Mouse (Mus musculus): ENCODE data around the gene Sigmar1. TPM values are rescaled to one million over a fixed set of nuclear protein-coding genes. Genes with fewer than 3 reads are reported as not detected.

Gene Sigmar1
- polyA plus RNA-seq, 1 experiment from 2014 or later, result 49.9 TPM

GRCm38 (mm10) chr4:41715596-41715995 lies 40.4 kb downstream of the Sigmar1 start:
- WGBS, result 81% methylated on average over 5 of the region's 5 CpGs
- peaks cover 38% of the 10 kb centered on the region for H3K4me1 ChIP-seq (replicated peaks)
- no peaks in the 10 kb centered on the region for H3K27me3 ChIP-seq
- no peak overlapping the region for H3K27ac ChIP-seq
- no peak for ATAC-seq
- peaks cover 63% of the 10 kb centered on the region for H3K36me3 ChIP-seq
- no peak overlapping the region for H3K9ac ChIP-seq (replicated peaks)
- H3K4me2 ChIP-seq (replicated peaks), result no peak overlapping the region
- no peak overlapping the region for H3K4me3 ChIP-seq (replicated peaks)
- no peaks in the 10 kb centered on the region for H3K9me3 ChIP-seq

- no peak for ATAC-seq
- no peak overlapping the region for H3K27ac ChIP-seq
- no peak overlapping the region for H3K4me2 ChIP-seq (replicated peaks)
- no peaks in the 10 kb centered on the region for H3K27me3 ChIP-seq
- no peak overlapping the region for H3K9ac ChIP-seq (replicated peaks)
- no peaks in the 10 kb centered on the region for H3K9me3 ChIP-seq
- H3K4me3 ChIP-seq (replicated peaks), result no peak overlapping the region
- H3K36me3 ChIP-seq, result peaks cover 61% of the 10 kb centered on the region
- 81% methylated on average over 8 of the region's 8 CpGs for WGBS
- peaks cover 38% of the 10 kb centered on the region for H3K4me1 ChIP-seq (replicated peaks)
Observed at GRCm38 (mm10) chr4:41715082-41715481, 40.9 kb downstream of the Sigmar1 start.

GRCm38 (mm10) chr4:41714276-41714675 lies 41.7 kb downstream of the Sigmar1 start:
- Histone ChIP-seq H3K4me1 (replicated peaks) (peaks cover 38% of the 10 kb centered on the region), H3K4me3 (replicated peaks) (peak overlapping the region; percentile 85), H3K9ac (replicated peaks) (no peak overlapping the region), H3K4me2 (replicated peaks) (peak overlapping the region; percentile 87), H3K27me3 (no peaks in the 10 kb centered on the region), H3K36me3 (peaks cover 53% of the 10 kb centered on the region), H3K9me3 (no peaks in the 10 kb centered on the region), H3K27ac (no peak overlapping the region)
- ATAC-seq, result no peak
- WGBS, result 10% methylated on average over 8 of the region's 8 CpGs

- Histone ChIP-seq H3K4me2 (replicated peaks) (peak within 1 kb of the TSS; percentile 87), H3K27me3 (no peaks in the 10 kb centered on the region), H3K36me3 (peaks cover 44% of the 10 kb centered on the region), H3K9ac (replicated peaks) (peak within 1 kb of the TSS; percentile 94), H3K27ac (peak within 1 kb of the TSS; percentile 70), H3K4me1 (replicated peaks) (peaks cover 38% of the 10 kb centered on the region), H3K4me3 (replicated peaks) (peak within 1 kb of the TSS; percentile 85), H3K9me3 (no peaks in the 10 kb centered on the region)
- peak; percentile 73 for ATAC-seq
- under 1% methylated on average over 61 of the region's 61 CpGs for WGBS
Observed at GRCm38 (mm10) chr4:41713197-41714067, 42.5 kb downstream of the Sigmar1 start, which contains the start of gene Rpp25l. TSS of gene Rpp25l (minus strand) at chr4:41713534.

GRCm38 (mm10) chr4:41712421-41713196 lies 43.3 kb downstream of the Sigmar1 start:
- no peaks in the 10 kb centered on the region for H3K9me3 ChIP-seq
- peaks cover 45% of the 10 kb centered on the region for H3K4me1 ChIP-seq (replicated peaks)
- peak; percentile 18 for ATAC-seq
- H3K4me3 ChIP-seq (replicated peaks), result peak overlapping the region; percentile 85
- peaks cover 36% of the 10 kb centered on the region for H3K36me3 ChIP-seq
- H3K9ac ChIP-seq (replicated peaks), result peak overlapping the region; percentile 94
- WGBS, result 41% methylated on average over 31 of the region's 31 CpGs
- no peaks in the 10 kb centered on the region for H3K27me3 ChIP-seq
- H3K27ac ChIP-seq, result peak overlapping the region; percentile 70; the same call in 1 of the 2 replicates
- peak overlapping the region; percentile 87 for H3K4me2 ChIP-seq (replicated peaks)

GRCm38 (mm10) chr4:41711705-41712375 lies 44.1 kb downstream of the Sigmar1 start:
- Histone ChIP-seq H3K4me2 (replicated peaks) (peak overlapping the region; percentile 87), H3K4me1 (replicated peaks) (peaks cover 53% of the 10 kb centered on the region), H3K27me3 (no peaks in the 10 kb centered on the region), H3K9ac (replicated peaks) (peak overlapping the region; percentile 94), H3K27ac (no peak overlapping the region), H3K9me3 (no peaks in the 10 kb centered on the region), H3K4me3 (replicated peaks) (peak overlapping the region; percentile 85), H3K36me3 (peaks cover 28% of the 10 kb centered on the region)
- no peak for ATAC-seq
- WGBS, result 78% methylated on average over 16 of the region's 16 CpGs

GRCm38 (mm10) chr4:41710229-41710628 lies 45.7 kb downstream of the Sigmar1 start:
- no peak overlapping the region for H3K9ac ChIP-seq (replicated peaks)
- ATAC-seq, result no peak
- H3K27me3 ChIP-seq, result peaks cover 3% of the 10 kb centered on the region
- peaks cover 60% of the 10 kb centered on the region for H3K4me1 ChIP-seq (replicated peaks)
- peaks cover 14% of the 10 kb centered on the region; the same call in 1 of the 2 replicates for H3K36me3 ChIP-seq
- no peak overlapping the region for H3K27ac ChIP-seq
- no peak overlapping the region for H3K4me3 ChIP-seq (replicated peaks)
- WGBS, result 63% methylated on average over 4 of the region's 4 CpGs
- no peak overlapping the region for H3K4me2 ChIP-seq (replicated peaks)
- no peaks in the 10 kb centered on the region for H3K9me3 ChIP-seq

- H3K4me1 ChIP-seq (replicated peaks), result peaks cover 57% of the 10 kb centered on the region
- peaks cover 16% of the 10 kb centered on the region for H3K27me3 ChIP-seq
- no peak for ATAC-seq
- H3K4me3 ChIP-seq (replicated peaks), result no peak overlapping the region
- WGBS, result 44% methylated on average over 8 of the region's 8 CpGs
- no peaks in the 10 kb centered on the region for H3K9me3 ChIP-seq
- H3K4me2 ChIP-seq (replicated peaks), result no peak overlapping the region
- H3K36me3 ChIP-seq, result peaks cover 8% of the 10 kb centered on the region; the same call in 1 of the 2 replicates
- H3K27ac ChIP-seq, result peak overlapping the region; percentile 72
- no peak overlapping the region for H3K9ac ChIP-seq (replicated peaks)
Observed at GRCm38 (mm10) chr4:41708192-41708745, 47.7 kb downstream of the Sigmar1 start.

GRCm38 (mm10) chr4:41707011-41707535 lies 48.9 kb downstream of the Sigmar1 start:
- Histone ChIP-seq H3K4me1 (replicated peaks) (peaks cover 47% of the 10 kb centered on the region), H3K4me3 (replicated peaks) (no peak overlapping the region), H3K9me3 (no peaks in the 10 kb centered on the region), H3K9ac (replicated peaks) (no peak overlapping the region), H3K4me2 (replicated peaks) (peak overlapping the region; percentile 35), H3K36me3 (peaks cover 8% of the 10 kb centered on the region; the same call in 1 of the 2 replicates), H3K27ac (peak overlapping the region; percentile 72), H3K27me3 (peaks cover 16% of the 10 kb centered on the region)
- peak; percentile 87 for ATAC-seq
- 1% methylated on average over 13 of the region's 13 CpGs for WGBS

- Histone ChIP-seq H3K9me3 (no peaks in the 10 kb centered on the region), H3K27me3 (peaks cover 16% of the 10 kb centered on the region), H3K4me3 (replicated peaks) (no peak overlapping the region), H3K4me2 (replicated peaks) (peak overlapping the region; percentile 35), H3K4me1 (replicated peaks) (peaks cover 38% of the 10 kb centered on the region), H3K9ac (replicated peaks) (no peak overlapping the region), H3K27ac (peak overlapping the region; percentile 69), H3K36me3 (peaks cover 7% of the 10 kb centered on the region; the same call in 1 of the 2 replicates)
- ATAC-seq, result peak; percentile 43; the same call in 1 of the 2 replicates
- WGBS, result 59% methylated on average over 19 of the region's 19 CpGs
Observed at GRCm38 (mm10) chr4:41705922-41706754, 49.8 kb downstream of the Sigmar1 start.
